Mouse (Mus musculus) adrenal gland (tissue): Measurements from ENCODE around the gene Adam12.

Experiments
- intact Hi-C: fragments of 180-260 bp; cut with DNase I; formaldehyde crosslinking; loops from one replicate; pipeline ENCODE4 v1.15.1; 2025

Adam12 gene

DNA sequence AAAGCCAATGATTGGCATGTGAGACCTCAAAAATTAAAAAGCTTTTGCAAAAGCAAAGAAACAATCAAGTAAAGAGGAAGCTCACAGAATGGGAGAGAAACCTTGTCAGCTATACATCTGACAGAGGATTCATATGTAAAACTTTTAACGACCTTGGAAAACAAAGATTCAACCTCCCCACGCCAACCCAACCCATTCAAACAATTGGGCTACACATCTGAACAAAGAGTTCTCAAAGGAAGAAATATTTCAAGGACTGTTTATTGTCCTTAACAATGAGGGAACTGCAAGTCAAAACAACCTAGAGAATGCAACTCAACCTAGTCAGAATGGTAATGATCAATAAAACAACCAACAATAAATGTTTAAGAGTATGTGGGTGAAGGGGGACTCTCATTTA is 284.6 kb downstream of the Adam12 start:
- intact Hi-C loops = no loop called here

DNA sequence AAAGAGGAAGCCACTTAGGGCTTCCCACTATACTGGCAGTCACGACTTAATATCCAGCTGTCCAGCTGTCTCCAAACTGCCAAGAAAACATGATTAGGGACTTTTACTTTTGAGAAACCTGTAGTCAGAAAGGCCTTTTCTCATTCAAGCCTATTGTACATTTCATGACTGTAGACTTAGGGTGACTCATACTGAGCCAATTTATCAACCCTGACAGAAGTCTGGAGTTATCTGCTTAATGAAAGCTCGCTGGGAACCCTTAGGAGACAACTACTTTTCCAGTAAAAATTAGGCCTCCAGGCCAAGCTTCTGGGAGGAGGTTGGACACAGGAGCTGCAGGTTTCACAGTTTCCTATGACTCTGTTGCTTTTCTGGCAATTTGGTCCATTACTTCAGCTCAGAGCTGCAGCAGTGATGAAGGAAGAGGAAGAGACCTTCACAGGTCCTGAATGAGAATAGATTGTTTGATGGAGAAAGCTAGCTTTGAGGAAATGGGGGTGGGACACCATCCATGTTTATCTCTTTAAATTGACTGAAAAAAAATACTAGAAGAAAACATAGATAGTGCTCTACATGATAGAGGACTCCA is 285.1 kb downstream of the Adam12 start:
- intact Hi-C loops = no loop called here

GRCm38 (mm10) chr7:133946113-133946512 is 285.8 kb downstream of the Adam12 start:
- intact Hi-C loops = no loop called here

DNA sequence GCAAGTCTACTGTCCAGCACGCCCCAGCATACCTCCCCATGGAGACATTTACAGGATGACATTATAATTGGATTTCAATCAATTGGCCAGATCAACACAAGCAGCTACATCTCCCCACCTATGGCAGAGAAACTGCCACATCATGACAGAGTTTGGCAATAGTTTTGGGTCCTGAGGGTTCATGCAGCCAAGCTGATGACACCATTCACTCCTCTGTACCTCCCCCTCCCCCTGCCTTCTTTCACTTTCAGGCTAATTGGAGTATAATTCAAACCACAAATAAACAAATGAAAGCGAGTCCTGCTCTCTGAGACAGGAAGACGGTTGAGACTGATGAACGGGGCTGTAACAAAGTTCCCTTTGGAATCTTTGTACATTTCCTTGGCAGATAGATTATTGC is 291.5 kb downstream of the Adam12 start:
- intact Hi-C loops = no loop called here

GRCm38 (mm10) chr7:133937473-133937872 is 294.5 kb downstream of the Adam12 start:
- intact Hi-C loops = no loop called here

DNA sequence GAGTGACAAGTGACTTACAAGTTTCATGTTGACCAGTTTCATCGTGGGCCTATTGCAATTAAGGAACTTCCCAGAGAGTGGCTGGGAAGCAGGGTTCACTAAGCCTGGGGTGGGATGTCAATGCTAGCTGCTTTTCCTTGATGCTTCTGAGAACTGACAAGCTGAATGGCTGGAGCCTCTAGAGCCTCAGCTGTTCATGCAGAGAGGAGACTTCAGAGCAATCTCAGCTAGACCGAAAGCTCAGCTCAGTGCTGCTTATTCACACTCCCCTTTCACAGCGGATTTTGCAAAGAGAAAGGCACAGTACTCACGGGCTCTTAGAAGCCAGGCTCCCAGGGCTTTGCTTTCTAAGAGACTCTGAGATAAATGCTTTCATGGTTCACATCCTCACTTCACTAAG is 295.6 kb downstream of the Adam12 start:
- intact Hi-C loops = no loop called here

GRCm38 (mm10) chr7:133933378-133933777 is 298.6 kb downstream of the Adam12 start:
- intact Hi-C loops = no loop called here

DNA sequence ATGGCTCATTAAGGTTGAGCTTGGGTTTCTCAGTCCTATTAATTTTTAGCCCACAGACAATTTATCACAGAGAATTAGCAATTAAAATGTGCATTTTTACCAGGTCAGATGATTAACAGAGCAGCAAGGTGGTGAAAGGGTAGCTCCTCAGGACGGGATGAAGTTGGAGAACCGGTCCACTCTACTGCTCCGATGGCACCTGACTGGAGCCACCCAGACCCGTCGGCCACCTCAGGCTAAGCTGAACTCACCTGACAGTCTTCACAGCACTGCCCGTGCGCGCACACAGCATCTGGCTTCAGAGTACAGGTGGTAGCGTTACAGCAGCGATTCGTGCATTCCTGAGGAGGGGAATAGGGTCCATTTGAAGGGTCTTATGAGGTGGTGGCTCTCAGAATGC is 300.5 kb downstream of the Adam12 start:
- intact Hi-C loops = no loop called here

GRCm38 (mm10) chr7:133928981-133929380 is 303.0 kb downstream of the Adam12 start:
- intact Hi-C loops = no loop called here

DNA sequence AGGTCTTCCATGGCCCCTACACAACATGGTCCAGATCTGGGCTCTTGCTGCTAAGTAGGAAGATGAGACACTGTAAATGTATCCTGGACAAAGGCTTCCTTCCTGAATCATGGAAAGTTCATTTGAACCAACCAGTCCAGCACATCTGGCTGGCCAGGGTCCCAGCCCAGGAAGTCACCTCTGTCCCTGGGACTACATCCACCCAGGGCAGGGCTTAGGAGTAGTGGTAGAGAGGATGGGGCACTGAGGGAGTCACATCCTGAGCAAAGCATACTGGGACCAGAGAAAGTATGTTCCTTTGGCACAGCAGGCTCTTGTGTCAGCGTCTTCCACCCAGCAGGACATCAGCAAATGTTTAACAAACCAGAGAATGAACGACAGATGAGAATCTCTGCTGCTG is 306.2 kb downstream of the Adam12 start:
- intact Hi-C loops = no loop called here

GRCm38 (mm10) chr7:133923994-133924393 is 308.0 kb downstream of the Adam12 start:
- intact Hi-C loops = no loop called here

- intact Hi-C loops = no loop called here
Measured at GRCm38 (mm10) chr7:133921291-133921690, 310.7 kb downstream of the Adam12 start.

GRCm38 (mm10) chr7:133920724-133921123 is 311.2 kb downstream of the Adam12 start:
- intact Hi-C loops = no loop called here

- intact Hi-C loops = no loop called here
Measured at GRCm38 (mm10) chr7:133919918-133920317, 312.0 kb downstream of the Adam12 start.

DNA sequence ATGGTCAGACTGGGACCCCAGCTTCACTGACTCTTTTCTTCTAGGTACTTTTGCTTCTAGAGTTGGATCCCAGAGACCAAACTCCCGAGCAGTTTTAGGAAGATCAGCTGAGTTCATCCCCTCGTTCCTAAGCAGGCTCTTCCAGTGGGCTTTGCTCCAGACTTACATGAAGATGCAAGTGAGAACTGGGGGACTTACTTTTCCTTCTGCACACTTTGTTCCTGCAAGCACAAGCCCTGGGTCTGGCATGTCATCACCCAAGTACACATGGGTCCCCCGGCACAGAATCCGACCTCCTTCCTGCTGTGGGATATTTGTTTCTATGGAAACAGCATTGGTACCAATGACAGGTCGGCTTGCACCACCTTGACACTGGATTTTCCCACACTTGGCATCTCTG is 312.6 kb downstream of the Adam12 start:
- intact Hi-C loops = no loop called here

GRCm38 (mm10) chr7:133916230-133916629 is 315.7 kb downstream of the Adam12 start:
- intact Hi-C loops = no loop called here

- intact Hi-C loops = no loop called here
Measured at GRCm38 (mm10) chr7:133911881-133912280, 320.1 kb downstream of the Adam12 start.

- intact Hi-C loops = no loop called here
Measured at GRCm38 (mm10) chr7:133909833-133910375, 322.0 kb downstream of the Adam12 start.

DNA sequence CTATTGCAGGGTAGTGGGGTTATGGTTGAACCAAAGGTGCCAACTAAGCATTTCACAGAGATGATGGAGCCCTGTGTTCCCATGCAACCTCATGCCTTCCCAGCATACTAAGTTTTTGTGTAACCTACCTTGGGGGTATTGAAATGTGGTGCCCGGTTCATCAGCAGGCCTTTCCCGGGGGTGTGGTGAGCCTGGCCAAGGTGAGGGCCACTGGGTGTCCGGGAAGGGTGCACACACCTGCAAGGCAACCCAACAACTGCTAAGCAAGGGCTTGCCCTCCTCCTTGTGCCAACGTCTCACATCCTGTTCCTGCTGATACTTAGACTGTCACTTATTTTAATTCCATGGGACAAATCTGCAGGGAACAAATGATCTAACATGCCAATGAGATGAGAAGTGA is 323.0 kb downstream of the Adam12 start:
- intact Hi-C loops = no loop called here

DNA sequence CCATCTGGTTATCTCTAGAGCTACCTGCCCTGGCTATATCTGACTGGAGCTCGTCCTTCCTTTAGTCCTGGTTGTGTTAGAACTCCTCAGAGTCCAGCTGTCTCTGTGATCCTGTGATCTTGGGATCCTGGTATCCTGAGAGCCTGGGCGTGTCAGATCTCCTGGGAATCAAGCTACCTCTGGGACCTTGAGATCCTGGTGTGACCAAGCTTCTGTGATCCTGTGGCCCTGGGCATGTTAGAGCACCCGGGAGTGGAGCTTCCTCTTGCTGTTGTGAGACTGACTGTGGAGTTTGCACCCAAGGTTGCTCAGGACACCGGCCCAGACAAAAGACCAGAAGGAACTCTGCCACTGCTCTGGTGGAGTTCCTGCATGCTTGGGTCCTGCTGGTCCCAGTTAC is 332.6 kb downstream of the Adam12 start:
- intact Hi-C loops = no loop called here

GRCm38 (mm10) chr7:133891796-133892195 is 340.1 kb downstream of the Adam12 start:
- intact Hi-C loops = no loop called here

GRCm38 (mm10) chr7:133891298-133891697 is 340.6 kb downstream of the Adam12 start:
- intact Hi-C loops = no loop called here

- intact Hi-C loops = no loop called here
Measured at GRCm38 (mm10) chr7:133889986-133890385, 342.0 kb downstream of the Adam12 start.
